Mouse (Mus musculus) liver, embryonic 11.5 days (tissue): ENCODE results near the gene Mical3. TPM values are rescaled to one million over a fixed set of nuclear protein-coding genes. Genes with fewer than 3 reads are reported as not detected.

ENCODE experiments used
- ATAC-seq: fragments of 200-750 bp; cut with Nextera tagmentation; replicated peaks from 2 replicates; pipeline ENCODE4 v1.8.0; 2017; ENCODE audit warnings: moderate number of reproducible peaks, mild to moderate bottlenecking, moderate TSS enrichment, moderate library complexity; ENCODE audit not compliant: low FRiP score
- DNase-seq: peaks from one replicate; pipeline ENCODE4 v3.0.0-alpha.2; 2017; ENCODE audit warnings: low spot score
- H3K27ac ChIP-seq: fragments of 300-500 bp; sonication (generic); 2 replicates; pipeline ENCODE4 v1.5.1; 2014; ENCODE audit warnings: mild to moderate bottlenecking, low read depth, low read length, control low read depth
- H3K27me3 ChIP-seq: fragments of 300-500 bp; sonication (generic); replicated peaks from 2 replicates; pipeline ENCODE4 v1.6.1; 2014; ENCODE audit warnings: low read length, mixed read lengths; ENCODE audit not compliant: control insufficient read depth, insufficient read depth
- H3K36me3 ChIP-seq: fragments of 300-500 bp; sonication (generic); 2 replicates; pipeline ENCODE4 v1.6.1; 2014; ENCODE audit warnings: mild to moderate bottlenecking, low read length, moderate library complexity, mixed read lengths; ENCODE audit not compliant: control insufficient read depth, insufficient read depth
- H3K4me1 ChIP-seq: fragments of 300-500 bp; sonication (generic); replicated peaks from 2 replicates; pipeline ENCODE4 v1.6.1; 2014; ENCODE audit warnings: low read length, mixed read lengths; ENCODE audit not compliant: control insufficient read depth, insufficient read depth
- H3K4me2 ChIP-seq: fragments of 300-500 bp; sonication (generic); 2 replicates; pipeline ENCODE4 v1.6.1; 2014; ENCODE audit warnings: mild to moderate bottlenecking, control low read depth, moderate library complexity
- H3K4me3 ChIP-seq: fragments of 300-500 bp; sonication (generic); 2 replicates; pipeline ENCODE4 v1.5.1; 2014; ENCODE audit warnings: low read depth, low read length, control low read depth
- H3K9ac ChIP-seq: fragments of 300-500 bp; sonication (generic); 2 replicates; pipeline ENCODE4 v1.6.1; 2014; ENCODE audit warnings: low read depth, low read length, control low read depth
- H3K9me3 ChIP-seq: fragments of 300-500 bp; sonication (generic); 2 replicates; pipeline ENCODE4 v1.6.1; 2016; ENCODE audit warnings: low read length, inconsistent platforms, mixed read lengths; ENCODE audit not compliant: control insufficient read depth
- WGBS: fragments of 180-500 bp; shearing (Covaris S2); extraction: QIAGEN DNeasy Blood & Tissue Kit; methylation state at CpG from one replicate; pipeline ENCODE4 v1.1.7; 2014; 5-methylcytosine and 5-hydroxymethylcytosine counted together
- polyA plus RNA-seq: library from polyadenylated mRNA; unstranded; fragments of >200 nt; fragmentation: Nextera tagmentation; extraction: Ambion mirVana; gene quantifications from 2 replicates; pipeline ENCODE4 v1.2.1, GENCODE M21; 2014

Mical3 gene
- polyA plus RNA-seq, 1 experiment from 2014 or later = 20.2 TPM

DNA sequence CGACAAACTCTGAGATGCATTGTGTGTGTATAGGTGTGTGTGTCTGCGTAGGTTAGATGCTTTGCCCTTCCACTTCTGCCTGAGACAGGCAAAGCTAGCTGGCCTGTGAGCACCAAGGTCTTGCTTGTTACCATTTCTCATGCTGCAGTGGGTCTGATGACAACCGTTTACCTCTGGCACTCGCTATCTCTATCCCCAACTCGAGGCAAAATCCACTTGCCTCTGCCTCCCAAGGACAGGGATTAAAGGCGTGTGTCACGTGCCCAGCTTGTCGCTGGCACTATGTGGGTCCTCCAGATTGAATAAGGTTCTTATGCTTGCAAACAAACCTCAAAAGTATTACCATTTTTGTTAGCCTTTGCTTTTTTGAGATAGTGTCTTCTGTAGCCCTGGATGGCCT, 22.4 kb upstream of the Mical3 start:
- H3K36me3 ChIP-seq = no peaks in the 10 kb centered on the region
- H3K4me1 ChIP-seq = no peaks in the 10 kb centered on the region
- H3K9ac ChIP-seq = no peak overlapping the region
- no peak overlapping the region for H3K4me2 ChIP-seq
- no peaks in the 10 kb centered on the region for H3K9me3 ChIP-seq
- H3K27ac ChIP-seq = no peak overlapping the region
- H3K27me3 ChIP-seq = no peaks in the 10 kb centered on the region; the same call in 1 of the 2 replicates
- 76% methylated on average over 8 of the region's 8 CpGs for WGBS
- no peak for DNase-seq
- ATAC-seq = no peak
- H3K4me3 ChIP-seq = no peak overlapping the region

DNA sequence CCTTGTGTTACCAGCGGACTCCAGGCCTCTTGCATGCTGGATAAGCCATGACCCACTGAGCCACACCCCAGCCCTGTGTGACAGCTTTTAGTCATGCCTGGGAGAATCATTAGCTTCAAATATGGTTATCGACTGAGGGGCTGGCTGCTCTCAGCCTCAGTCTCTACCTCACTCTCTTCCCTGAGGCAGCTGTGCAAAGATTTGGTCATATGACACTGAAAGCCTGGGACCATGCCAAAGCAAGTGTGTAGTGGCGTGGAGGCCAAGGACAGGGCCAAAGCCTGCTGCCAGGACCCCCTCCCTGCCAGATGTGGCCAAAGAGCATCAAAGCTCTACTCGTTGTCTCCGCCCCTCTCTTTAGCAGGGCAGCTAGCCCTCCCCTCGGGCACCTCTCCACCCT, 20.9 kb upstream of the Mical3 start:
- no peak overlapping the region for H3K4me2 ChIP-seq
- H3K36me3 ChIP-seq = no peaks in the 10 kb centered on the region
- H3K27ac ChIP-seq = no peak overlapping the region
- 69% methylated on average over 6 of the region's 6 CpGs for WGBS
- no peak overlapping the region for H3K4me3 ChIP-seq
- H3K9ac ChIP-seq = no peak overlapping the region
- no peaks in the 10 kb centered on the region for H3K27me3 ChIP-seq
- no peaks in the 10 kb centered on the region for H3K9me3 ChIP-seq
- H3K4me1 ChIP-seq = no peaks in the 10 kb centered on the region
- DNase-seq (no peak), ATAC-seq (no peak)

DNA sequence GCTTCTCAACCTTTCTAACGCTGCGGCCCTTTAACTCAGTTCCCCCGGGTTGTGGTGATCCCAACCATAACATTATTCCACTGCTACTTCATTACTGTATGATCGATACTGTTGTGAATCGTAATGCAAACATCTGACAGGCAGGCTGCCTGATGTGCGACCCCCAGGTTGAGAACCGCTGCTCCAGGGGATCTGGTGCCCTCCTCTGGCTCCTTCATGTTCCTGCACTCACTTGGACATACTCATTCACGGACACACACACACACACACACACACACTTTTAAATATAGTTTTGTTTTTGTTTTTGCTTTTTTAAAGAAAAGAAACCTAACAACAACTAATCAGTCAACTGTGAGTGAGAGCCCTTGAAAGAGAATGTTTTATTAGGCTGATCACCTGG, 19.3 kb upstream of the Mical3 start:
- H3K9me3 ChIP-seq = no peaks in the 10 kb centered on the region
- no peaks in the 10 kb centered on the region for H3K27me3 ChIP-seq
- H3K4me2 ChIP-seq = no peak overlapping the region
- 92% methylated on average over 8 of the region's 8 CpGs for WGBS
- no peak overlapping the region for H3K9ac ChIP-seq
- DNase-seq (no peak), ATAC-seq (no peak)
- no peaks in the 10 kb centered on the region for H3K36me3 ChIP-seq
- no peak overlapping the region for H3K27ac ChIP-seq
- H3K4me3 ChIP-seq = no peak overlapping the region
- H3K4me1 ChIP-seq = no peaks in the 10 kb centered on the region

DNA sequence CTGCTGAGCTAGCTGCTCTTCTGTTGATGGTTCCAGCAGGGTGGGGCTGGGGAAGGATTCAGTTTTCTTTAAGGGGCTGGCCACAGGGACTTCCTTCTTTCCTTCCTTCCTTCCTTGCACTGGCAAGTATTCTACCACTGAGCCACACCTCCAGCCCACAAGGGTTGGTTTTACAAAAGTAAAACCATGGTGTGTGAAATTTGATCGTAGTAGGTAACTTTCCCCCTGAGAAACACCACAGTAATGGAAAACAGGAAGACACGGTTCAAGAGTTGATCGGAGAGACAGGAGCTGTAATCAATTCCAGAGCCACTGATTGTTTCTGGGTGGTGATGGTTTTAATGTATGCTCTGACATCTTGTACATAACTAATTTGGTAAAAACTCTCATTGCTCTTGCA, 18.6 kb upstream of the Mical3 start:
- DNase-seq = no peak
- no peak overlapping the region for H3K4me3 ChIP-seq
- H3K9ac ChIP-seq = no peak overlapping the region

DNA sequence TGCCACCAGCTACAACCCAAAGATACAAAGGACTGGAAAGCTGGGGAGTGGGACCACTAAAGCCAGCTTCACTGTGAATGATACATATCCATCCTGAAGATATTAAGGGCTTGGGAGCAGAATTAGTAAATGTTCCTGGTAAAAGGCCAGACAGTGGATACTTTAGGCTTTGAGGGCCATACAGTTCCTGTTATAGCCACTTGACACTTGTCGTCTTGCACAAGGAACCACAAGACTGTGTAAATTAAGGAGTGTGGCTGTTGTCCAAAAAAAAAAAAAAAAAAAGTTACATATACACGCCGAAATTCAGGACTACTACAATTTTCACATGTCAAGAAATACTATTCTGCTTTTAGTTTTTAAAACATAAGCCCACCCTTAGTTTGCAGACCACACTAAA, 17.6 kb upstream of the Mical3 start:
- Histone ChIP-seq H3K9ac (no peak overlapping the region), H3K9me3 (no peaks in the 10 kb centered on the region), H3K36me3 (no peaks in the 10 kb centered on the region), H3K4me1 (no peaks in the 10 kb centered on the region), H3K27me3 (no peaks in the 10 kb centered on the region), H3K27ac (no peak overlapping the region), H3K4me3 (no peak overlapping the region), H3K4me2 (no peak overlapping the region)
- ATAC-seq (no peak), DNase-seq (no peak)
- WGBS = 43% methylated on average over 3 of the region's 3 CpGs

More for the DNA sequence above, 18.6 kb upstream of the Mical3 start:
- Histone ChIP-seq H3K27me3 (no peaks in the 10 kb centered on the region), H3K27ac (no peak overlapping the region), H3K4me1 (no peaks in the 10 kb centered on the region), H3K9me3 (no peaks in the 10 kb centered on the region), H3K4me2 (no peak overlapping the region), H3K36me3 (no peaks in the 10 kb centered on the region)
- ATAC-seq = no peak
- WGBS = 46% methylated on average over 3 of the region's 3 CpGs

DNA sequence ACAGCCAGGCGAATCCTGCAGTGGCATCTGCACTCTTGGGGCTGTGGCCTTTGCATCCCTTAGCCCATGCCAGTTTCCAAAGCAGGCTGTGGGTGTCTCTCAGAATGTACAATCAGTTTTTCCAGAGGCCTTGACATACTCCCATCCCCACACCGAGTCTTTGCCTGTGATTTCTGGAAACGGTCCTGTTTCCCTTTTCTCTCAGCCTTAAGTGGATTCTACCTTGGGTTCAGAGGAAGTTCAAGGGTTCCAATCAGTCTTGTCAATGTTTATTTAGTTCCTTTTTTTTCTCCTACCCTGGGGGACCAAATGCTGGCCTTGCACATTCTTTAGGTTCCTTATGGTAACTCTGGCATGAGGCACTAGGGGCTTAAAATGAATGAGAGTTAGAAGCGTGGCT, 16.0 kb upstream of the Mical3 start:
- no peaks in the 10 kb centered on the region for H3K36me3 ChIP-seq
- H3K27ac ChIP-seq = no peak overlapping the region
- H3K9ac ChIP-seq = no peak overlapping the region
- H3K4me2 ChIP-seq = no peak overlapping the region
- WGBS = 29% methylated on average over 4 of the region's 4 CpGs
- H3K4me1 ChIP-seq = no peaks in the 10 kb centered on the region
- no peaks in the 10 kb centered on the region for H3K9me3 ChIP-seq
- no peak for DNase-seq
- H3K4me3 ChIP-seq = no peak overlapping the region
- ATAC-seq = no peak
- H3K27me3 ChIP-seq = no peaks in the 10 kb centered on the region; the same call in 1 of the 2 replicates

DNA sequence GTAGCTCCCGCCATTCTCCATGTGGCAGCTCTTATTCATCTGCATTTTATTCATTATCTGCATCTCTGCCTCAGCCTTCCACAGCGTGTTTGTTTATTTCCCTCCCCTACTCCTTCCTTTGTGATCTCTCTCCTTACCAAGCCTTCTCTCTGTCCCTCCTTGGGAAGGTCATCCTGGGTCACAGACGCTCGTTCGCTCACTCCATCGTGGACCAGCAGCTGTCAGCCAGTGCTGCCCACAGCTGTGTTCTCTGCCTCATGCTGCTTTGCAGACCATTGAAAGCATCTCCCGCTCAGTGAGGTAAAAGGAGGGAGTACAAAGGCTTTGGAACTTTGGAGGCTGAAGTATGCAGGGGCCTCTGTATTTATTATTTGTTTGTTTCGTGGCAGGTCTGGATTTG, 15.1 kb upstream of the Mical3 start:
- ATAC-seq (no peak), DNase-seq (no peak)
- H3K4me2 ChIP-seq = no peak overlapping the region
- H3K9ac ChIP-seq = no peak overlapping the region
- H3K4me1 ChIP-seq = no peaks in the 10 kb centered on the region
- H3K27ac ChIP-seq = no peak overlapping the region
- H3K27me3 ChIP-seq = no peaks in the 10 kb centered on the region; the same call in 1 of the 2 replicates
- 69% methylated on average over 8 of the region's 8 CpGs for WGBS
- no peak overlapping the region for H3K4me3 ChIP-seq
- no peaks in the 10 kb centered on the region for H3K9me3 ChIP-seq
- H3K36me3 ChIP-seq = no peaks in the 10 kb centered on the region

DNA sequence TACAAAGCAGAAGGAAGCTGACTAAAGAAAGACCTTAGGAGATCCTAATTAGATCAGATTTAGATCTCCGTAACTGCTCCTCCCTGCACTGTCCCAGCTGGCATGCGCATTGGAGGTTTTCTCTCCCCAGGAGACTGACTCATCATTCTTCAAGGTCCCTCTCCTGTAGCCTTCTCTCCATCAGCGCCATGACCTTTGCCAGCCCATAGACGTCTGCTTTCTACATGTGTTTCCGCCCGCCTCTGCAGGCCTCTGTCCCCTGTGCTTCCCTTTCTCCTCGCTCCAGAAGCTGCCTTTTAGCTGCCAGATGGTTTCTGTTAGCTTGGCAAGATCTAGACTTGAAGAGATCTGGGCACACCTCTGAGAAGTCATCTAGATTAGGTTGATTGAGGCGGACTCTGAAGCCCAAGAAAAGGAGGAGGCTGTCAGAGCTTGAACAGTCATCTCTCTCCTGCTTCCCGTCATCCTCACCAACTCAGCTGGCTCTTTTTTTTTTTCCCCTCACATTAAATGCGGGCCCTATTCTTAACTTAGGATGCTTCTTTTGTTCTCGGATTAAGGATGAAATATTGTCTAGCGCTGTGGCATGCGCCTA, 14.3 kb upstream of the Mical3 start:
- DNase-seq (no peak), ATAC-seq (no peak)
- no peaks in the 10 kb centered on the region for H3K9me3 ChIP-seq
- no peaks in the 10 kb centered on the region; the same call in 1 of the 2 replicates for H3K27me3 ChIP-seq
- H3K9ac ChIP-seq = no peak overlapping the region
- H3K4me3 ChIP-seq = no peak overlapping the region
- 72% methylated on average over 13 of the region's 13 CpGs for WGBS
- H3K4me2 ChIP-seq = no peak overlapping the region
- H3K27ac ChIP-seq = no peak overlapping the region
- no peaks in the 10 kb centered on the region for H3K36me3 ChIP-seq
- H3K4me1 ChIP-seq = no peaks in the 10 kb centered on the region

DNA sequence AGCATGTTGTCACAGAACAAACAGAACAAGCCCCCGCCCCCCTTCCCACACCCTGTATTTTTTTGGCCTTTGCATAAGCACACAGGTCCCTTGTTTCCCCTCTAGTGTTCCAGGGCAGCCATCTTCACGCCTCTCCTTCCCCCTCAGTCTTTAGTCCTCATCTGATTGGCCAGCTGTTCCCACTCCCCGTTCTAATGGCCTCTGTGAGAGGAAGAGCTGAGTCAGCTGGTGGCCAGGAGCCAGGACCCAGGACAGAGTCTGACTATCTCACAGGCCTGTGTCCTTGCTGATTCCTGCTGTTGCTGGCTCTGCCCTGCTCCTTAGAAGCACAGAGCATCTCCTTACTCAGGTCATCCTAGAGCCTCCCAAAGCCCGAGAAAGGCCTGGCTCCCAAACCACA, 13.3 kb upstream of the Mical3 start:
- Histone ChIP-seq H3K9ac (no peak overlapping the region), H3K27ac (no peak overlapping the region), H3K9me3 (no peaks in the 10 kb centered on the region), H3K4me3 (no peak overlapping the region), H3K27me3 (no peaks in the 10 kb centered on the region; the same call in 1 of the 2 replicates), H3K4me2 (no peak overlapping the region), H3K4me1 (no peaks in the 10 kb centered on the region), H3K36me3 (no peaks in the 10 kb centered on the region)
- 55% methylated on average over 4 of the region's 4 CpGs for WGBS
- no peak for DNase-seq
- 0 out of 2 replicates have a peak, but pooled peaks have one; percentile 27 for ATAC-seq
